Mouse (Mus musculus) gonadal fat pad, adult 2 months (tissue): ENCODE results near the gene Ptgis. TPM values are rescaled to one million over a fixed set of nuclear protein-coding genes. Genes with fewer than 3 reads are reported as not detected.
"Not testable (repeated sequence)": the region's sequence is repeated elsewhere in the genome, so short reads cannot be mapped to it uniquely, and the experiment has no call there.

ENCODE experiments used
- DNase-seq: peaks from one replicate; pipeline ENCODE4 v3.0.0-alpha.2; 2012; ENCODE audit warnings: low read depth
- polyA plus RNA-seq: library from polyadenylated mRNA; depleted of rRNA; stranded (reverse); fragments of >200 nt; gene quantifications from 2 replicates; pipeline ENCODE4 v1.2.3, GENCODE M21; 2012

Gene Ptgis
- polyA plus RNA-seq, 1 experiment = 45.1 TPM

GRCm38 (mm10) chr2:167232132-167233008, 8.0 kb downstream of the Ptgis start:
- DNase-seq = no peak

GRCm38 (mm10) chr2:167230554-167230953, 9.8 kb downstream of the Ptgis start:
- no peak for DNase-seq

GRCm38 (mm10) chr2:167224937-167225336, 15.5 kb downstream of the Ptgis start:
- DNase-seq = no peak

- no peak for DNase-seq
Measured at GRCm38 (mm10) chr2:167224194-167224593, 16.2 kb downstream of the Ptgis start.

GRCm38 (mm10) chr2:167222152-167222551, 18.3 kb downstream of the Ptgis start:
- DNase-seq = no peak

- DNase-seq = no peak
Measured at GRCm38 (mm10) chr2:167221159-167221845, 19.1 kb downstream of the Ptgis start.

GRCm38 (mm10) chr2:167220736-167221135, 19.7 kb downstream of the Ptgis start:
- no peak for DNase-seq

- no peak for DNase-seq
Measured at GRCm38 (mm10) chr2:167219154-167219775, 21.1 kb downstream of the Ptgis start.

- no peak for DNase-seq
Measured at GRCm38 (mm10) chr2:167213666-167214065, 26.7 kb downstream of the Ptgis start.

GRCm38 (mm10) chr2:167213076-167213475, 27.3 kb downstream of the Ptgis start:
- DNase-seq = no peak

GRCm38 (mm10) chr2:167212551-167212950, 27.9 kb downstream of the Ptgis start:
- DNase-seq = no peak

GRCm38 (mm10) chr2:167212089-167212488, 28.3 kb downstream of the Ptgis start:
- no peak for DNase-seq

- DNase-seq = no peak
Measured at GRCm38 (mm10) chr2:167209900-167210299, 30.5 kb downstream of the Ptgis start.

GRCm38 (mm10) chr2:167208984-167209383, 31.4 kb downstream of the Ptgis start:
- no peak for DNase-seq

GRCm38 (mm10) chr2:167205918-167206629, 34.3 kb downstream of the Ptgis start:
- no peak for DNase-seq

- DNase-seq = not testable (repeated sequence)
Measured at GRCm38 (mm10) chr2:167204686-167205085, 35.7 kb downstream of the Ptgis start.

- no peak for DNase-seq
Measured at GRCm38 (mm10) chr2:167203505-167204166, 36.8 kb downstream of the Ptgis start.

- DNase-seq = no peak
Measured at GRCm38 (mm10) chr2:167201463-167202291, 38.7 kb downstream of the Ptgis start.

GRCm38 (mm10) chr2:167198660-167199427, 41.6 kb downstream of the Ptgis start:
- no peak for DNase-seq

GRCm38 (mm10) chr2:167193361-167193760, 47.0 kb downstream of the Ptgis start:
- no peak for DNase-seq
